Mouse (Mus musculus): ENCODE measurements around the gene Fkbp5. TPM values are rescaled to one million over a fixed set of nuclear protein-coding genes. Genes with fewer than 3 reads are reported as not detected.

The Fkbp5 gene
- polyA plus RNA-seq, 1 experiment from 2014 or later = 12.2 TPM

DNA sequence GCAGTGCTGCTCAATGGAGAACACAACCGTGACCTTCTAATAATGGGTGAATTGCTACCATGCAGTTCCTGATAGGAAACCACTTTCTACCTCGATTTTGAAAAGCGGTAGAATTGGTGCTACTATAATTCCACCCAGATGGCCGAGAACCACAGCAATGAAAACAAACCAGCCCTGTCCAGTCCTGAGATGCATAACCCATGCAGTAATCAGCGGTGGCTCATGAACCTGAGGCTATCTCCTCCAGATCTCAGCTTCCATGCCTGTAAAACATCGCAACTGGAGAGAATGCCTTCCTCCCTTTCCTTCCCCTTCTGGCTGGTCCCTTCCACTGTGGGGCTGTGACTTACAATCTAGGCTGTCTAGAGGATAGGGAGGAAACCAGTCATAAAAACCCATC lies 46.5 kb downstream of the Fkbp5 start:
- DNase-seq (ENCODE audit: low spot score) = no peak
- no peaks in the 10 kb centered on the region for H3K36me3 ChIP-seq (ENCODE audit: control insufficient read depth, insufficient read depth, low read length)
- no peaks in the 10 kb centered on the region for H3K4me1 ChIP-seq (ENCODE audit: control insufficient read depth, insufficient read depth, low read length)
- ATAC-seq (ENCODE audit: insufficient number of reproducible peaks, low FRiP score, low TSS enrichment, low read depth) = no peak
- no peak overlapping the region for H3K4me2 ChIP-seq (ENCODE audit: low read depth, severe bottlenecking)
- no peak overlapping the region for H3K9ac ChIP-seq (ENCODE audit: low read length)
- 73% methylated on average over 6 of the region's 6 CpGs for WGBS
- H3K4me3 ChIP-seq (ENCODE audit: low read depth, low read length) = no peak overlapping the region
- no peaks in the 10 kb centered on the region for H3K9me3 ChIP-seq (ENCODE audit: control insufficient read depth, low read length)
- no peak overlapping the region for H3K27ac ChIP-seq (replicated peaks; ENCODE audit: low read depth, low read length)
- no peaks in the 10 kb centered on the region for H3K27me3 ChIP-seq (ENCODE audit: control insufficient read depth, insufficient read depth, low read length)

DNA sequence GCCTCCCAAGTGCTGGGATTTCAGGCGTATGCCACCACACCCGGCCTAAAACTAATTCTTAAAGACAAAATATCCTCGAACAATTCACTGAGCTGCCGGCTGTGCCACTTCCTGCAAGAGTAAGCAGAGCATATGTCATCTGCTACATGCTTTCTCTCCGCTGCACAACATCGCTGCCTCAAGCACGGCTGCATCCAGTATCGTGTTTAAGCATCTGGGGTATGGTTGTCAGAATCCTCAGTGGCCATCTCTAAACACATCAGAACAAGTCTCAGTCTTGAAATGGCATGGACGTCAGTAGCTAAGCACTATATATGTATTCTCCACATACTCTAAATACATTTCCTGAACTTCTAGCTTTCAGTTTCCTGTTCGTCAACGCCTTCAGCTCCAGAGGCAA lies 49.6 kb downstream of the Fkbp5 start:
- Histone ChIP-seq H3K27me3 (ENCODE audit: control insufficient read depth, insufficient read depth, low read length) (no peaks in the 10 kb centered on the region), H3K4me3 (ENCODE audit: low read depth, low read length) (no peak overlapping the region), H3K9me3 (ENCODE audit: control insufficient read depth, low read length) (no peaks in the 10 kb centered on the region), H3K4me1 (ENCODE audit: control insufficient read depth, insufficient read depth, low read length) (no peaks in the 10 kb centered on the region), H3K4me2 (ENCODE audit: low read depth, severe bottlenecking) (no peak overlapping the region), H3K36me3 (ENCODE audit: control insufficient read depth, insufficient read depth, low read length) (no peaks in the 10 kb centered on the region), H3K9ac (ENCODE audit: low read length) (no peak overlapping the region), H3K27ac (replicated peaks; ENCODE audit: low read depth, low read length) (no peak overlapping the region)
- DNase-seq (ENCODE audit: low spot score) (no peak), ATAC-seq (ENCODE audit: insufficient number of reproducible peaks, low FRiP score, low TSS enrichment, low read depth) (no peak)
- 81% methylated on average over 11 of the region's 11 CpGs for WGBS

- H3K9me3 ChIP-seq (ENCODE audit: control insufficient read depth, low read length) = no peaks in the 10 kb centered on the region
- no peak for ATAC-seq (ENCODE audit: insufficient number of reproducible peaks, low FRiP score, low TSS enrichment, low read depth)
- no peaks in the 10 kb centered on the region for H3K36me3 ChIP-seq (ENCODE audit: control insufficient read depth, insufficient read depth, low read length)
- WGBS = 76% methylated on average over 4 of the region's 4 CpGs
- H3K27ac ChIP-seq (replicated peaks; ENCODE audit: low read depth, low read length) = no peak overlapping the region
- H3K9ac ChIP-seq (ENCODE audit: low read length) = no peak overlapping the region
- no peak overlapping the region for H3K4me3 ChIP-seq (ENCODE audit: low read depth, low read length)
- no peak overlapping the region for H3K4me2 ChIP-seq (ENCODE audit: low read depth, severe bottlenecking)
- no peaks in the 10 kb centered on the region for H3K4me1 ChIP-seq (ENCODE audit: control insufficient read depth, insufficient read depth, low read length)
- DNase-seq (ENCODE audit: low spot score) = no peak
- no peaks in the 10 kb centered on the region for H3K27me3 ChIP-seq (ENCODE audit: control insufficient read depth, insufficient read depth, low read length)
Observed at GRCm38 (mm10) chr17:28465968-28466367, 51.4 kb downstream of the Fkbp5 start.

GRCm38 (mm10) chr17:28463701-28464443 lies 53.5 kb downstream of the Fkbp5 start:
- no peak overlapping the region for H3K4me2 ChIP-seq (ENCODE audit: low read depth, severe bottlenecking)
- WGBS = 83% methylated on average over 7 of the region's 7 CpGs

DNA sequence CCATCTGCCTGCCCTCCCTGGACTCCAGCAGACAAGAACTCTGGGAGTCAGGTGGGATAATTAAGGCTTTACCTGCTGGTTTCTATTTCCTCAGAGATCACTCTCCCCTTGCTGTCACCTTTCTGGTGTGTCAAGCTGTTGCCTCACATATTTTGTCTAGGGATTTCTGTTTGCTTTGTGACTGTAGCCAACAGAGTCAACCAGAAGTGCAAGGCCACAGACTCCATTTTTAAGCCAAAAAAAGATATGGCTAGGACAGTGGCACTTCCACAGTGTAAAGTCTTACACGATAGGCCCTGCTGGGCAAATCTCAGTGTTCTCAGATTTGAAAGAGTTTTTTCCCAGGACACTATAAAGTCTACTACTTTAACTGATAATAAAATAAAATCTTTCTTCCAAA lies 56.9 kb downstream of the Fkbp5 start:
- WGBS = 98% methylated on average over 1 of the region's 1 CpGs
- Histone ChIP-seq H3K9ac (ENCODE audit: low read length) (no peak overlapping the region), H3K4me1 (ENCODE audit: control insufficient read depth, insufficient read depth, low read length) (no peaks in the 10 kb centered on the region), H3K27ac (replicated peaks; ENCODE audit: low read depth, low read length) (no peak overlapping the region), H3K9me3 (ENCODE audit: control insufficient read depth, low read length) (no peaks in the 10 kb centered on the region), H3K36me3 (ENCODE audit: control insufficient read depth, insufficient read depth, low read length) (no peaks in the 10 kb centered on the region), H3K27me3 (ENCODE audit: control insufficient read depth, insufficient read depth, low read length) (no peaks in the 10 kb centered on the region), H3K4me2 (ENCODE audit: low read depth, severe bottlenecking) (no peak overlapping the region), H3K4me3 (ENCODE audit: low read depth, low read length) (no peak overlapping the region)
- DNase-seq (ENCODE audit: low spot score) (no peak), ATAC-seq (ENCODE audit: insufficient number of reproducible peaks, low FRiP score, low TSS enrichment, low read depth) (no peak)

More at GRCm38 (mm10) chr17:28463701-28464443, 53.5 kb downstream of the Fkbp5 start:
- Histone ChIP-seq H3K9me3 (ENCODE audit: control insufficient read depth, low read length) (no peaks in the 10 kb centered on the region), H3K27ac (replicated peaks; ENCODE audit: low read depth, low read length) (no peak overlapping the region), H3K9ac (ENCODE audit: low read length) (no peak overlapping the region), H3K36me3 (ENCODE audit: control insufficient read depth, insufficient read depth, low read length) (no peaks in the 10 kb centered on the region), H3K4me1 (ENCODE audit: control insufficient read depth, insufficient read depth, low read length) (no peaks in the 10 kb centered on the region), H3K27me3 (ENCODE audit: control insufficient read depth, insufficient read depth, low read length) (no peaks in the 10 kb centered on the region), H3K4me3 (ENCODE audit: low read depth, low read length) (no peak overlapping the region)
- no peak for DNase-seq (ENCODE audit: low spot score)
- no peak for ATAC-seq (ENCODE audit: insufficient number of reproducible peaks, low FRiP score, low TSS enrichment, low read depth)

- Histone ChIP-seq H3K4me1 (ENCODE audit: control insufficient read depth, insufficient read depth, low read length) (peaks cover 5% of the 10 kb centered on the region; the same call in 1 of the 2 replicates), H3K4me2 (ENCODE audit: low read depth, severe bottlenecking) (no peak overlapping the region), H3K36me3 (ENCODE audit: control insufficient read depth, insufficient read depth, low read length) (no peaks in the 10 kb centered on the region), H3K27ac (replicated peaks; ENCODE audit: low read depth, low read length) (no peak overlapping the region), H3K27me3 (ENCODE audit: control insufficient read depth, insufficient read depth, low read length) (no peaks in the 10 kb centered on the region), H3K9me3 (ENCODE audit: control insufficient read depth, low read length) (no peaks in the 10 kb centered on the region), H3K4me3 (ENCODE audit: low read depth, low read length) (no peak overlapping the region), H3K9ac (ENCODE audit: low read length) (no peak overlapping the region)
- DNase-seq (ENCODE audit: low spot score) (peak; percentile 38), ATAC-seq (ENCODE audit: insufficient number of reproducible peaks, low FRiP score, low TSS enrichment, low read depth) (no peak)
- 74% methylated on average over 4 of the region's 4 CpGs for WGBS
Observed at GRCm38 (mm10) chr17:28455098-28455497, 62.2 kb downstream of the Fkbp5 start.

DNA sequence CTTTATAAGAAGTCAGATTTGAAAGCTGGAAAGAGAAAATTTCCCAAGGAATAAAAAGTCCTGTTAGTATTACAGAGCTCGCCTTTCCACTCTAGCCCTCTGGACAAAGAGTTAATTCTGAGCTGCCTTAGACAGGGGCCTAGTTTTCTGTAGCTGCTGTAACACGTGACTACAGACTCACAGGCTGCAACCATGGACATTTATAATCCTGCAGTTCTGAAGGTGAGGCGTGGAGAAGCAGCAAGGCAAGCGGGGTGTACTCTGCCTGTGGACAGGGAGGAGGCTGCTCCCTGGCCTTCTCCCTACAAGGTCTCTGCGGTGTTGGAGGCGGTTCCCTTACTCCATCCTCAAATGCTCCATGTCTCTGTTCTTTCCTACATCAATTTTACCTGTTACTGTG lies 64.4 kb downstream of the Fkbp5 start:
- DNase-seq (ENCODE audit: low spot score) (no peak), ATAC-seq (ENCODE audit: insufficient number of reproducible peaks, low FRiP score, low TSS enrichment, low read depth) (no peak)
- H3K4me1 ChIP-seq (ENCODE audit: control insufficient read depth, insufficient read depth, low read length) = peaks cover 5% of the 10 kb centered on the region; the same call in 1 of the 2 replicates
- H3K4me3 ChIP-seq (ENCODE audit: low read depth, low read length) = no peak overlapping the region
- H3K9ac ChIP-seq (ENCODE audit: low read length) = no peak overlapping the region
- H3K27me3 ChIP-seq (ENCODE audit: control insufficient read depth, insufficient read depth, low read length) = no peaks in the 10 kb centered on the region
- WGBS = 75% methylated on average over 6 of the region's 6 CpGs
- H3K36me3 ChIP-seq (ENCODE audit: control insufficient read depth, insufficient read depth, low read length) = no peaks in the 10 kb centered on the region
- H3K27ac ChIP-seq (replicated peaks; ENCODE audit: low read depth, low read length) = no peak overlapping the region
- H3K4me2 ChIP-seq (ENCODE audit: low read depth, severe bottlenecking) = no peak overlapping the region
- H3K9me3 ChIP-seq (ENCODE audit: control insufficient read depth, low read length) = no peaks in the 10 kb centered on the region

DNA sequence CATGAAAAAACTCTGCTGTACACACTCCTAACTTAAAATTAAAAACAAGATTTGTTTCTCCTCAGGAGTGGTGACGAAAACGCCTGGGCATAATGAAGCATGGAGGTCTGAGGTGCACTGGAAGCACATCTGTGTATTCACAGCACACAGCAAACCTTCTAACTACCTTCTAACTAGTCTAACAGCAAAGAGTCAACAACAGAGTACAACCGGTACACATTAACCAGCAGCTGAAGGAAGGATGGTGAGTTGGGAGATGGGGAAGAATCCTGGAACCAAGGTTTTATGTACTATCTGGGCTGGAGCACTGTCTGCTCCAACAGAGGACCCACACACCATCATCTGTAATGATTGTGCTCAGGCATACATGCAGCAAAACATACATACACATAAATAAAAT lies 65.4 kb downstream of the Fkbp5 start:
- Histone ChIP-seq H3K27ac (replicated peaks; ENCODE audit: low read depth, low read length) (no peak overlapping the region), H3K27me3 (ENCODE audit: control insufficient read depth, insufficient read depth, low read length) (no peaks in the 10 kb centered on the region), H3K4me3 (ENCODE audit: low read depth, low read length) (no peak overlapping the region), H3K4me2 (ENCODE audit: low read depth, severe bottlenecking) (no peak overlapping the region), H3K4me1 (ENCODE audit: control insufficient read depth, insufficient read depth, low read length) (peaks cover 5% of the 10 kb centered on the region; the same call in 1 of the 2 replicates), H3K9me3 (ENCODE audit: control insufficient read depth, low read length) (no peaks in the 10 kb centered on the region), H3K36me3 (ENCODE audit: control insufficient read depth, insufficient read depth, low read length) (no peaks in the 10 kb centered on the region), H3K9ac (ENCODE audit: low read length) (no peak overlapping the region)
- ATAC-seq (ENCODE audit: insufficient number of reproducible peaks, low FRiP score, low TSS enrichment, low read depth) (no peak), DNase-seq (ENCODE audit: low spot score) (no peak)
- 85% methylated on average over 3 of the region's 3 CpGs for WGBS

- 87% methylated on average over 5 of the region's 5 CpGs for WGBS
- H3K4me3 ChIP-seq (ENCODE audit: low read depth, low read length) = no peak overlapping the region
- H3K4me2 ChIP-seq (ENCODE audit: low read depth, severe bottlenecking) = no peak overlapping the region
- DNase-seq (ENCODE audit: low spot score) (no peak), ATAC-seq (ENCODE audit: insufficient number of reproducible peaks, low FRiP score, low TSS enrichment, low read depth) (no peak)
- no peaks in the 10 kb centered on the region for H3K36me3 ChIP-seq (ENCODE audit: control insufficient read depth, insufficient read depth, low read length)
- no peak overlapping the region for H3K9ac ChIP-seq (ENCODE audit: low read length)
- H3K27ac ChIP-seq (replicated peaks; ENCODE audit: low read depth, low read length) = no peak overlapping the region
- H3K27me3 ChIP-seq (ENCODE audit: control insufficient read depth, insufficient read depth, low read length) = no peaks in the 10 kb centered on the region
- H3K9me3 ChIP-seq (ENCODE audit: control insufficient read depth, low read length) = no peaks in the 10 kb centered on the region
- H3K4me1 ChIP-seq (ENCODE audit: control insufficient read depth, insufficient read depth, low read length) = peaks cover 5% of the 10 kb centered on the region; the same call in 1 of the 2 replicates
Observed at GRCm38 (mm10) chr17:28451487-28451886, 65.8 kb downstream of the Fkbp5 start.

Data from limb, embryonic 11.5 days (tissue).